Mouse (Mus musculus): ENCODE data around the gene Arhgap31. TPM values are rescaled to one million over a fixed set of nuclear protein-coding genes. Genes with fewer than 3 reads are reported as not detected.

Gene Arhgap31
- polyA plus RNA-seq, 1 experiment from 2014 or later = 4.6 TPM

Other genes with a start within 250 kb of the Arhgap31 start
- gene Timmdc1, start 190.6 kb downstream of the Arhgap31 start, polyA plus RNA-seq (2015; fragmentation: Nextera tagmentation; extraction: Ambion mirVana) = 41.3 and 42.5 TPM in 2 replicates
- gene Poglut1, start 163.0 kb downstream of the Arhgap31 start, polyA plus RNA-seq (2015; fragmentation: Nextera tagmentation; extraction: Ambion mirVana) = 65.3 and 66.4 TPM in 2 replicates
- 40.6 and 47.1 TPM in 2 replicates for gene Tmem39a, start 154.6 kb downstream of the Arhgap31 start, polyA plus RNA-seq (2015; fragmentation: Nextera tagmentation; extraction: Ambion mirVana)
- gene B4galt4, start 29.0 kb upstream of the Arhgap31 start, polyA plus RNA-seq (2015; fragmentation: Nextera tagmentation; extraction: Ambion mirVana) = 23.7 and 24.9 TPM in 2 replicates
- 0.11 and 0.14 TPM in 2 replicates for gene Upk1b, start 87.1 kb upstream of the Arhgap31 start, polyA plus RNA-seq (2015; fragmentation: Nextera tagmentation; extraction: Ambion mirVana)
- gene 4930435E12Rik, start 115.5 kb upstream of the Arhgap31 start, polyA plus RNA-seq (2015; fragmentation: Nextera tagmentation; extraction: Ambion mirVana) = not detected in 2 replicates
- 2.3 and 2.5 TPM in 2 replicates for gene Igsf11, start 179.4 kb upstream of the Arhgap31 start, polyA plus RNA-seq (2015; fragmentation: Nextera tagmentation; extraction: Ambion mirVana)

Data from midbrain, embryonic 13.5 days (tissue).